Mouse (Mus musculus) E14TG2a.4 (cell line): Measurements from ENCODE around the gene Stmnd1.
"Not testable (repeated sequence)": the region's sequence is repeated elsewhere in the genome, so short reads cannot be mapped to it uniquely, and the experiment has no call there.

Experiments
- H3K27me3 ChIP-seq: 2 replicates; pipeline ENCODE4 v1.6.1; 2014; ENCODE audit warnings: low read length, control low read depth; ENCODE audit not compliant: insufficient read depth
- H3K36me3 ChIP-seq: 2 replicates; pipeline ENCODE4 v1.6.1; 2014; ENCODE audit warnings: low read length, control low read depth; ENCODE audit not compliant: insufficient read depth
- H3K4me1 ChIP-seq: replicated peaks from 2 replicates; pipeline ENCODE4 v1.6.1; 2014; ENCODE audit warnings: low read depth, low read length, control low read depth
- H3K4me3 ChIP-seq: replicated peaks from 2 replicates; pipeline ENCODE4 v1.5.1; 2014; ENCODE audit warnings: mild to moderate bottlenecking, low read length
- H3K9me3 ChIP-seq: 2 replicates; pipeline ENCODE4 v1.6.1; 2014; ENCODE audit warnings: low read length, control low read depth
- CTCF ChIP-seq: conservative IDR thresholded peaks from 2 replicates; pipeline ENCODE4 v1.5.1; 2014; ENCODE audit warnings: low read length
- NANOG ChIP-seq: IDR thresholded peaks from 2 replicates; pipeline ENCODE4 v1.6.1; 2014; ENCODE audit warnings: borderline replicate concordance, low read length, mixed read lengths
- POU5F1 ChIP-seq: IDR thresholded peaks from 2 replicates; pipeline ENCODE4 v1.6.1; 2014; ENCODE audit warnings: low read length, borderline replicate concordance

Gene Stmnd1

DNA sequence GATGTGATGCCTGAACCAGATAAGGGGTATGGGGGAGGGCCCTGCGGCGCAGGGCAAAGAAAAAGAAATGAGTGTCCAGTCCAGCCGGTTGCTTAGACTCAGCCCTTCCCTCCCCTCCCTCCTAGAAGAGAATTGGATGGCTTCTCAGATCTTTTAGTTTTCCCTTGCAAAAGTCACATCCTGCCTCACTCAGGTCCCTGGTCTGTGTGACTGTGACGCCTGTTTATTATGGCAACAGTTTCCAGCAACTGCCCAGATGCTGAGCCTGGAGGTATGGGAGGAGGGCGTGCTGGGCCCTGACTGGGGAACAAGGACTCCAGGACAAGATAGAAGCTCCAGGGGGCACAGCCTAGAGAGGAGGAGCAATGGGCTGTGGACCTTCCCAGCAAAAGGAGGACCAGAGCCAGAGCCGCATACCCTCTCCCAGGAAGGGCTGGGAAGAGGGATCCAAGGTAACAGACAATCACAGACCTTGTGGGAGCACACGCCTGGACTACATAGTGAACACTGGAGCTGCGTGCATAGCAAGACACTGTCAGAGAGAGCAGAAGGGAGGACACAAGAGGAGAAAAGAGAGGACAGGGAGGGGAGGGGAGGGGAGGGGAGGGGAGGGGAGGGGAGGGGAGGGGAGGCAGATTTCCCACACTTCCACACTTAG lies at the start of gene Stmnd1:
Gene Stmnd1, plus strand, starts transcription at position 269 of the 658 bp plus-strand sequence.
- Histone ChIP-seq H3K36me3 (no peaks in the 10 kb centered on the region), H3K4me1 (peaks cover 19% of the 10 kb centered on the region), H3K4me3 (no peak within 1 kb of the TSS; the same call in 1 of the 2 replicates), H3K27me3 (no peaks in the 10 kb centered on the region), H3K9me3 (no peaks in the 10 kb centered on the region)
- TF ChIP-seq NANOG: no peak
- TF ChIP-seq POU5F1: no peak
- TF ChIP-seq CTCF: no peak

DNA sequence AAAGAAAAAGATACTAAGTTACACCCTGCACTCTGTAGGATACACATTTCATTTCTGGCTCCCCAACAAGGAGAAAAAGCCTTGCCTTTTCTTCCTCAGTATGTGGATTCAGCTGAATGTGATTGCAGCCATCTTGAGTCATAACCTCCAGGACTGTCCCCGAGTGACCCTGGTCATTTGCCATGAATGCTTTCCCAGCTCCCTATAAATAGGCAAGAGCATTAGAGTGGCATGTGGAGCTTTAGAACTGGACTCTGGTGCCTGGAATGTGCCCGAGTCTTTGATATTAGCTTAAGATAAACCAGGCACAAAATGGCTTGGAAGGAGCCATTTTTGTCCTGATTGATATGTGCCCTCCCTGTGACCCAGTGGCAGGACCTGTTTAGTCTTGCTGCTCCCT lies 46.6 kb upstream of the Stmnd1 start:
- Histone ChIP-seq H3K9me3 (peaks cover 11% of the 10 kb centered on the region), H3K4me1 (no peaks in the 10 kb centered on the region), H3K4me3 (no peak overlapping the region), H3K27me3 (no peaks in the 10 kb centered on the region), H3K36me3 (no peaks in the 10 kb centered on the region)
- TF ChIP-seq NANOG (no peak), POU5F1 (no peak), CTCF (no peak)

DNA sequence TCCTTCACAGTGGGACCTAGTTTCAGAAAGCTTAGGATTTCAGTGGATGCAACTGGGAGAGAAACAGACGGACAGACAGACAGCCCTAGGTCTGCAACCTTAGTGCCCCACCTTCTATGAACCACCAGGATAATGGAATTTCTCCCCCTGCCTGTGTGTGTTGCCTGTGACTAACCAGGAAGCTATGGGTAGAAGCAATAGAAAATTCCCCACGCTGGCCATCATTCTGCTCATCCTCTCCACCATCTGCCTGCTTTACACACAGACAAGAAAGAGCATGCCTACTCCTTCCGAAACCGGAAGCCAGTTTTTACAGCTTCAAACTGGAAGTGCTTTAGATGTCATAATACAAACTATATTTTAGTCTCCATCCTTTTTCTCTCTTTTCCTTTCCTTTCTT lies 46.0 kb upstream of the Stmnd1 start:
- H3K4me3 ChIP-seq: no peak overlapping the region
- TF ChIP-seq POU5F1 (no peak), NANOG (no peak), CTCF (no peak)
- H3K27me3 ChIP-seq: no peaks in the 10 kb centered on the region
- H3K4me1 ChIP-seq: no peaks in the 10 kb centered on the region
- H3K9me3 ChIP-seq: peaks cover 11% of the 10 kb centered on the region
- no peaks in the 10 kb centered on the region for H3K36me3 ChIP-seq

DNA sequence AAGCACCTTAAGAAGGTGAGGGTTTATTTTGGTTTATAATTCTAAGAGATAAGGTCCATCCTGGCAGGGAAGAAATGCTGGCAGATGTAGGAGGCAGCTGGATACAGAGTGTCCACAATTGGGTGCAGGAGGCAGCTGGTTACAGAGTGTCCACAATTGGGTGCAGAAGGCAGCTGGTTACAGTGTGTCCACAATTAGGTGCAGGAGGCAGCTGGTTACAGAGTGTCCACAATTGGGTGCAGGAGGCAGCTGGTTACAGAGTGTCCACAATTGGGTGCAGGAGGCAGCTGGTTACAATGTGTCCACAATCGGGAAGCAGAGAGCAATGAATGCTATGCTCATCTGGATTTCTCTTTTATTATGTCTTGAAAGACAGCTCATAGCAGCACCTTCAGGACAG lies 44.8 kb upstream of the Stmnd1 start:
- not testable (repeated sequence) for H3K4me3 ChIP-seq, H3K4me1 ChIP-seq, H3K36me3 ChIP-seq, H3K27me3 ChIP-seq
- peaks cover 11% of the 10 kb centered on the region for H3K9me3 ChIP-seq

DNA sequence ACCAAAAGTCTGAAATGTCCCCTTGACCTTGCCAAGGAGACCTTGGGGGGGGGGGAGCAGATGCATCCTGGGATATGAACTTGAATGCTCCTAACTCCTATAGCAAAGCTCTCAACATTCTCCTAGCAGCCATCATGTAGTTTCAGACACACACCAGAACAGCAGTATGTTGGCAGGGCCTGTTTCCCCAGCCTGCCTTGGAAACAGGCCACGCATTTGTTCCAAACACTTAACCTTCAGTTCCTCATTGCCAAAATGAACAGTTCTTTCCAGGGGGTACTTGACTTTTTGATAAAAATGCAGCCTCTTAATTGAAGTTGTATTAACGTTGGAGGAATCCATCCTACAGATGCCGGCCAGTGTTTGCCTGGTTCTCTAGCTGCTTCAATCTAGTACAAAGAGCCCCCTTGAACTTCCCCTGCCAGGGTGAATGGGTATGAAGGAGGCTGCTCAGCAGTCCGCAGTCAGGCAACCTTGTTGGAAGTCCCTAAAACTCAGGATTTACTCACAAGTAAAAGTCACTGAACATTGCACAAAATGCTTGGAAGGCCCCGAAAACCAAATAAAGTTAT lies 41.9 kb upstream of the Stmnd1 start:
- Histone ChIP-seq H3K4me1 (no peaks in the 10 kb centered on the region), H3K36me3 (no peaks in the 10 kb centered on the region), H3K9me3 (peaks cover 7% of the 10 kb centered on the region), H3K27me3 (no peaks in the 10 kb centered on the region), H3K4me3 (no peak overlapping the region)
- TF ChIP-seq CTCF: no peak
- no peak for TF ChIP-seq POU5F1
- no peak for TF ChIP-seq NANOG

DNA sequence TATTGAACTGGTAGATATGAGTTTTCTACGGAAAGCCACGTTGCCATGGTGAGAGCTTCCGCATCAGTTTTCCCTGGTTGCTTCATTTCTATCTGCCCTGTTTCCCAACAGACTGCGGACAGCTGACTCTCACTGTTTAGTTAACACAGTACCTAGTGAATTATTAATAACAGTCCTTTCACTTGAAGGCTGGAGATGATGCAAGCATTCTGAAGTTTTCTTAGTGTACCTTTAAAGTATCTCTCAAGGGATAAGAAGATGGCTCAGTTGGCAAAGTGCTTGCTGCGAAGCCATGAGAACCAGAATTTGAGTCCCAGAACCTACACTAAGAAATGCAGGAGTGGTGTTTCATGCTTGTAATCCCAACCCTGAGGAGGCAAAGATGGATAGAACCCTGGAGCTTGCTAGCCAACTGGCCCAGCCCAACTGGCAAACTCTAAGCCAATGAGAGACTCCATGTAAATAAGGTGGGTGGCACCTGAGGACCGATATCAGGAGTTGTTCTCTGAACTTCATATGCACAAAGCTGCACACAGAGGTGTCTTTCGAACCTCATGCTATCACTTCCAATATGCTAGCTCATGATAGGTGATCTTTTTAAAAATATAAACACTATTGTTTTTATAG lies 35.7 kb upstream of the Stmnd1 start:
- no peaks in the 10 kb centered on the region for H3K9me3 ChIP-seq
- TF ChIP-seq CTCF: no peak
- TF ChIP-seq NANOG: no peak
- no peak for TF ChIP-seq POU5F1

DNA sequence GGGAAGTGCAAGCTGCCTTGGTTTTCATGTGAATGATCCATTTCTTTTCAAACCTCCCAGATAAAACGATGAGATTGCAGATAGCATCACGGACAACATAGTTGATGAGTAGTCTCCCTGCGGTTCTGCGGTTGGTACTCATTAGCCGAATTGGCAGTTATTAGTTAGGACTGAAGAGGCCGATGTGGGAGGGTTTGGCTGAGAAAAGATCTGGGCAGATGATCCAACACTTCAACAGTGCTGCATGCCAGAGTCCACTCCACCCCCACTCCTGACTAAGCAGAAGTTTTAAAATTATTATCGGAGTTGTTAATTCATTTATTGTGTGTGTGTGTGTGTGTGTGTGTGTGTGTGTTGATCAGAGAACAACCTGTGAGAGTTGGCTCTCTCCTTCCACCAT lies 34.7 kb upstream of the Stmnd1 start:
- no peaks in the 10 kb centered on the region for H3K9me3 ChIP-seq
- no peak overlapping the region for H3K4me3 ChIP-seq
- H3K4me1 ChIP-seq: no peaks in the 10 kb centered on the region
- no peaks in the 10 kb centered on the region for H3K36me3 ChIP-seq
- TF ChIP-seq POU5F1 (no peak), CTCF (no peak), NANOG (no peak)
- no peaks in the 10 kb centered on the region for H3K27me3 ChIP-seq

More for the DNA sequence above, 35.7 kb upstream of the Stmnd1 start:
- no peak overlapping the region for H3K4me3 ChIP-seq
- H3K36me3 ChIP-seq: no peaks in the 10 kb centered on the region
- no peaks in the 10 kb centered on the region for H3K27me3 ChIP-seq
- no peaks in the 10 kb centered on the region for H3K4me1 ChIP-seq

DNA sequence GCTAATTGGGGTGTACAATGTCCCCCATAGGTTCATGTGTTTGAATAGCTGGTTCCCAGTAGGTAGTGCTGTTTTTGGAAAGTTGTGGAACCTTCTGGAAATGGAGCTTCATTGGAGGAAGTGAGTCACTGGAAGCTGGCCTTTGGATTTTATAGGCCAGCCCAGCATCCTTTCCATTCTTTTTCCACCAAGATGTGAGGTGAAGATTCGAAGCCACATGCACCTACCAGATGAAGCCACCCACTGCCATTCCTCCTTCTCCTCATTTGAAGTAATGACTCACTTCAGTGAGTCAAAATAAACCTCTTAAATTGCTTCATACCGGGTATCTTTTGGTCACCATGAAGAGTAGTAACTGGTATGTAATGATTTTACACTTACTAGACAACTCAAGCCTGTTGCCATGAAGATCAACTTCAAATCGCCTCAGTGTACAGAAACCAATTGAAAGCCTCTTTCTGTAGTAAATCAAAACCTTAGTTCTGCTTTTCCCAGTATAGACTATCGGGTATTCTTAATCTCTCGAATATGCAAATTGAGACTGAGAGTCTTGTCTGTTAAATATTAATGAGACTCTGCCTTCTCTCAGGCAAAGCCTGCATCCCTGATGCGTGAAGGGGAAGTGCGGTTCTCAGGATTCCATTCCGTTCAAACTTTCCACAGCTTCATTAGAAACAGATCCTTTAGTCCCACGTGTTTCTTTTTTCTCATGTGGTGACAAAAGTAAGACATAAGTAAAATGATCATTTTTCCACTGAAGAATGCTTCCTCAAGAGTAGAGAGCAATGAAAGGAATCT lies 31.9 kb upstream of the Stmnd1 start:
- TF ChIP-seq POU5F1 (no peak), NANOG (no peak), CTCF (no peak)
- H3K36me3 ChIP-seq: no peaks in the 10 kb centered on the region

DNA sequence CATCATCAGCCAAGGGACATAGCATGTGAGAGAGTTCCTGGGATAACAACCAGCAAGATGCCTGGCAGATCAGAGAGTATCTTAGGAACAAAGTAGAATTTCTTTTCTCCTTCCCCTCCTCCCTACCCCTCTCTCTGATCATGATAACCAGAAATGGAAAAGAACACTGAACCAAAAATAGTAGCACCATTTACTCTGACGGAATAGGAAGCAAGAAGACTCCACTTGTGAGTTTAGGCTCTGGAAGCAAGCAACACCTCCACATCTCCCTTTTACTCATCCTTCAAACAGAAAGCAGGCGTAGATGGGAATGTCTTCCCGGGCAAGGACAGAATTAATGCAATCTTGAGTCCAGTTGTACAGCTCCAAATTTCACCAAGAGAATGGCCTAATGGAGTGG lies 19.8 kb upstream of the Stmnd1 start:
- TF ChIP-seq POU5F1: no peak
- no peak for TF ChIP-seq NANOG
- no peak for TF ChIP-seq CTCF
- no peaks in the 10 kb centered on the region for H3K9me3 ChIP-seq
- H3K4me1 ChIP-seq: no peaks in the 10 kb centered on the region
- H3K27me3 ChIP-seq: no peaks in the 10 kb centered on the region
- H3K4me3 ChIP-seq: no peak overlapping the region
- H3K36me3 ChIP-seq: no peaks in the 10 kb centered on the region

More for the DNA sequence above, 31.9 kb upstream of the Stmnd1 start:
- Histone ChIP-seq H3K4me3 (no peak overlapping the region), H3K9me3 (no peaks in the 10 kb centered on the region), H3K4me1 (no peaks in the 10 kb centered on the region), H3K27me3 (no peaks in the 10 kb centered on the region)
